Mouse (Mus musculus): Measurements from ENCODE around the gene Vtcn1. TPM values are rescaled to one million over a fixed set of nuclear protein-coding genes. Genes with fewer than 3 reads are reported as not detected.

The Vtcn1 gene
- polyA plus RNA-seq, 1 experiment from 2014 or later: 0.08 TPM

DNA sequence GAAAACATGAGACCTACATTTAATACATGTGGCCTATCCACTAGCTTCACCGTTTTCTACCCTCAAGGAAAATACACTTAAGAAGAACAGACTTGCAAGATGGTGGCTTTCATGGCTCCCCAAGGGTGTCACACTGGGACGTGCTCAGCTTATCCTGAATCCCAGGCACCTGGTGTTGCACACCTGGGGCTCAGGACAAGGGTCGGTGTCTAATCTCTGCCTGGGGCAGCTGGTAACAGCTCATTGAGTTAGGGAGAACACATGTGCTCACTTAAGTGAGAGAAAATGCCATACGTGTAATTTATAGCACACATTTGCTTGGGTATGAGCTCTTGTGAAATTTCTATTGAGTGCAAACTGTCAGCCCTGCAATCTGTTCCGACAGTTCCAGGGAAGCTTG, 19.1 kb downstream of the Vtcn1 start:
- no peaks in the 10 kb centered on the region for H3K27me3 ChIP-seq (replicated peaks; ENCODE audit: control insufficient read depth, insufficient read depth, low read length)
- no peaks in the 10 kb centered on the region for H3K9me3 ChIP-seq (ENCODE audit: control insufficient read depth)
- H3K36me3 ChIP-seq (ENCODE audit: control insufficient read depth, insufficient read depth): no peaks in the 10 kb centered on the region
- H3K4me1 ChIP-seq (replicated peaks; ENCODE audit: control insufficient read depth, insufficient read depth, low read length): no peaks in the 10 kb centered on the region
- no peak for TF ChIP-seq CTCF (IDR thresholded peaks at IDR 0.05; ENCODE audit: low read depth)
- H3K4me2 ChIP-seq (replicated peaks; ENCODE audit: low read depth): no peak overlapping the region
- ATAC-seq: peak; percentile 78
- no peak overlapping the region for H3K9ac ChIP-seq (ENCODE audit: low read depth, low read length)
- no peak overlapping the region for H3K4me3 ChIP-seq (ENCODE audit: low read depth, low read length)
- no peak overlapping the region for H3K27ac ChIP-seq (ENCODE audit: low read depth, low read length)
- 47% methylated on average over 5 of the region's 5 CpGs for WGBS

DNA sequence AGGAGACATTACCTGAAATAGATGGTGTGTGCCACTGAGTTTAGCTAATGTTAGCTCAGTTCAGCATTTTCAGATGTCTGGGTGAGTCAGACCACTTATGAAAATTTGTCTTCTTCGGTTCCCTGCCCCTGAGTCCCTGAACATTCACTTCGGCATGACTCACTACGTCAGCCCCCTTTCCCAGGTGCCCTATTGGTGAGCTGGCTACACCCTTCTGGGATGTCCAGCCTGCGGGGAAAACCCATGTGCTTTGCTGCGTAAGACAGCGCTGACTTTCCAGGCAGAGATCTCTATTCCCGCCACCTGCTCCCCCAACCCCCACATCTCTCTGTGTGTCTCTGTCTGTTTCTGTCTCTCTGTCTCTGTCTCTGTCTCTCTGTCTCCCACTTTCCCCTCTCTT, 23.1 kb downstream of the Vtcn1 start:
- Histone ChIP-seq H3K4me1 (replicated peaks; ENCODE audit: control insufficient read depth, insufficient read depth, low read length) (no peaks in the 10 kb centered on the region), H3K4me3 (ENCODE audit: low read depth, low read length) (no peak overlapping the region), H3K9me3 (ENCODE audit: control insufficient read depth) (no peaks in the 10 kb centered on the region), H3K4me2 (replicated peaks; ENCODE audit: low read depth) (no peak overlapping the region), H3K9ac (ENCODE audit: low read depth, low read length) (no peak overlapping the region), H3K27me3 (replicated peaks; ENCODE audit: control insufficient read depth, insufficient read depth, low read length) (no peaks in the 10 kb centered on the region), H3K36me3 (ENCODE audit: control insufficient read depth, insufficient read depth) (no peaks in the 10 kb centered on the region), H3K27ac (ENCODE audit: low read depth, low read length) (no peak overlapping the region)
- ATAC-seq: no peak
- WGBS: 90% methylated on average over 7 of the region's 7 CpGs
- no peak for TF ChIP-seq CTCF (IDR thresholded peaks at IDR 0.05; ENCODE audit: low read depth)

DNA sequence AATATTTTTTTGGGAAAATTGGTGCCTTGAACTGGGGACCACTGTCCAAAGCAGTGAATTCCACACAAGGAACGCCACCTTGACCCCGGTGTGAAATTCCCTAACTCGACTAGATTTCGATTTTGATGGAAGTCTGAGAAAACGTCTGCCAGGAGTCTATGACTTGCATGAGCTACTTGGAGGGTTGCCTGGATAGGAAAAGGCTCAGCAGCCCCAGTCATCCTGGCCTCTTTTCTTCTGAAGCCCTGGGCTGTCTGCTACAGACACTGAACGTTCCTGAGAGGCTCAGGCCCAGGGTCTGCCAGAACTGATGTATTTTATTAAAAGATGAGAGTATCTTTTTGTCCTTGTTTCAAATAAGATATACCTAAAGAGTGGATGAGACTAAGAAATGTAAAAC, 25.2 kb downstream of the Vtcn1 start:
- Histone ChIP-seq H3K9ac (ENCODE audit: low read depth, low read length) (no peak overlapping the region), H3K4me1 (replicated peaks; ENCODE audit: control insufficient read depth, insufficient read depth, low read length) (no peaks in the 10 kb centered on the region), H3K27me3 (replicated peaks; ENCODE audit: control insufficient read depth, insufficient read depth, low read length) (no peaks in the 10 kb centered on the region), H3K27ac (ENCODE audit: low read depth, low read length) (no peak overlapping the region), H3K36me3 (ENCODE audit: control insufficient read depth, insufficient read depth) (no peaks in the 10 kb centered on the region), H3K9me3 (ENCODE audit: control insufficient read depth) (no peaks in the 10 kb centered on the region), H3K4me3 (ENCODE audit: low read depth, low read length) (no peak overlapping the region), H3K4me2 (replicated peaks; ENCODE audit: low read depth) (no peak overlapping the region)
- TF ChIP-seq CTCF (IDR thresholded peaks at IDR 0.05; ENCODE audit: low read depth): no peak
- ATAC-seq: no peak
- WGBS: 78% methylated on average over 6 of the region's 6 CpGs

DNA sequence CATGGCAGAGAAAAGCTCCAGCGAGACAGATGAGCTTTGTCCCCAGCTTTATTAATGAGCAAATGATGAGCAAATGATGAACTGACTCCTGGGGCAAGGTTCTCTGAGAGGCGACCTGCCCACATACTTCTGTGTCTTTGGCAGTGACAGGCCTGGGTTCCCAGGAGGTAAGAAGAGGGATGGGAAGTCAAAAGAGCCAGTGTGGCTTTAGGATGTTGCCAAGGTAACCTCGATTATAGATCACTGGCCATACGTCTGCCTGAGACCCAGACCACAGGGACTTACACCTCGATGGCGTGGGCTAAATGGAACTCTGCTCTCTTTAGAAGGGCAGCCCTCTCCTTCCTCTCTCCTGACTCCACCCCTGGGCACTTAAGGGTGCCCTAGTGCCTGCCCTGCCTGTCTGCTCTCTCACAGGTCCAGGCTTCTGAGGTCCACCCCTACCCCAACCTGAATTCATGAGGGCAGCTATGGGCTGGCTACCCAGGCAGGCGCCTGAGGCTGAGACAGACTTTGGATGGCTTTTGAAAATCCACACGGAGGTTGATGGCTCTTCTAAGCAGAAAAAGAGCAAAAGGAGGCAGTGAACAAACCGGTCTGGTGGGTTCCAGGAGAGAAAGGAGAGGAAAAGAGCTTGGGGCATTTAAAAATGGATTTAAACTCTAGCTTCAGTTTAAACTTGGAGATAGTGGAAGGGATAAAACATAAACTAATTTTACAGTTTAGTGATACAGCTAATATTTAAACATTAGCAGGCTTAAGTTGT, 31.0 kb downstream of the Vtcn1 start:
- no peak overlapping the region for H3K9ac ChIP-seq (ENCODE audit: low read depth, low read length)
- H3K4me3 ChIP-seq (ENCODE audit: low read depth, low read length): no peak overlapping the region
- 48% methylated on average over 9 of the region's 9 CpGs for WGBS

DNA sequence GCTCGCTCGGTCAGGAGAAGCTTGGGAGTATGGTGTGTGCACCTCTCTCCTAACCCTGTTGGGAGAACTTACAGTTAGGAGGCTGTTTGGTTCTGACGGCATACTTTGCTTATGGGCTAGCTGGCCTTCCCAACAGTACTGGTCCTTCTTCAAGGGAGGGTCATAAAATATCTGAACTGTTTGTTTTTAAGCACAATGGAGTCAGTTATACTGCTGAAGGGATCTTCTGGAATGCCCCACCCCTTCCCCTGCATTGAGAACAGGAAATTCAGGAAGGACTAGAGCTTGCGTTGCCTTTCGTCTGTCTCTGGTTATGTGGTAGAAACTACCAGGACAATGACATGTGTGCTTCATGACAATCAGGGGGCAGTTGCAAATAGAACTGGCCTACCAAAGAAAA, 31.9 kb downstream of the Vtcn1 start:
- no peaks in the 10 kb centered on the region for H3K9me3 ChIP-seq (ENCODE audit: control insufficient read depth)
- 35% methylated on average over 5 of the region's 5 CpGs for WGBS
- peak; percentile 33; the same call in 1 of the 2 replicates for ATAC-seq
- H3K4me2 ChIP-seq (replicated peaks; ENCODE audit: low read depth): no peak overlapping the region
- no peak for TF ChIP-seq CTCF (IDR thresholded peaks at IDR 0.05; ENCODE audit: low read depth)
- H3K4me1 ChIP-seq (replicated peaks; ENCODE audit: control insufficient read depth, insufficient read depth, low read length): no peaks in the 10 kb centered on the region
- no peaks in the 10 kb centered on the region for H3K27me3 ChIP-seq (replicated peaks; ENCODE audit: control insufficient read depth, insufficient read depth, low read length)
- no peaks in the 10 kb centered on the region for H3K36me3 ChIP-seq (ENCODE audit: control insufficient read depth, insufficient read depth)
- no peak overlapping the region for H3K9ac ChIP-seq (ENCODE audit: low read depth, low read length)
- H3K27ac ChIP-seq (ENCODE audit: low read depth, low read length): no peak overlapping the region
- no peak overlapping the region for H3K4me3 ChIP-seq (ENCODE audit: low read depth, low read length)

More for the DNA sequence above, 31.0 kb downstream of the Vtcn1 start:
- Histone ChIP-seq H3K4me2 (replicated peaks; ENCODE audit: low read depth) (no peak overlapping the region), H3K27ac (ENCODE audit: low read depth, low read length) (no peak overlapping the region), H3K36me3 (ENCODE audit: control insufficient read depth, insufficient read depth) (no peaks in the 10 kb centered on the region), H3K9me3 (ENCODE audit: control insufficient read depth) (no peaks in the 10 kb centered on the region), H3K27me3 (replicated peaks; ENCODE audit: control insufficient read depth, insufficient read depth, low read length) (no peaks in the 10 kb centered on the region), H3K4me1 (replicated peaks; ENCODE audit: control insufficient read depth, insufficient read depth, low read length) (no peaks in the 10 kb centered on the region)
- no peak for ATAC-seq
- no peak for TF ChIP-seq CTCF (IDR thresholded peaks at IDR 0.05; ENCODE audit: low read depth)

DNA sequence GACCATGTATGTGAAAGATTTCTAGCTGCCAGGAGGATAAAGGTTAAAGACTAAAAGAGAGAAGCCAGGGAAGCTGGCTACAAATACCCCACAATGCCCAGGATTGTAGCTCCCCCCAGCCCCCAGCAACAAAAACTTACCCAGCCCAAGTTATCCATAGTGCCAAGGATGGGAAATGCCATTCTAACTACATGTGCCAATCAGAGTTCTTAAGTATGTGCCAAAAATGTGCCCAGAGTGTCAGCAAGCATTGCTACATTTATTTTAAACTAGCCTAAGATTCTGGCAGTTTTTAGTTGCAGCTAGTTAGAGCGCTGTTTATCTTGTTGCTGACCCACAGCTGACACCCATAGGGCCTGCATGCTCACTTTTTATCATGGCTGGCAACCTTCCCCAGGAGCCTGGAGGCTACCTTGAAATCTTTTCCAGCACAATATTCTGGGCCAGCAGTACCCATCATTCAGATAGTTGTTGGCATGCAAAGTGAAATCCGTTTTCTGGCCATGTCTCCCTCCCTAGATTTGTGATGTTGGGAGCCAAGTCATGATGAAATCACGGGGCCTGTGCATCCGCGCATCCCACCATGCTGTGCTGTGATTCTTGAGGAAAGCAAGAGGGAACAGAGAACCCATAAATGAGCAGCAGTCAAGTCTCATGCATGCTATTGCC, 33.2 kb downstream of the Vtcn1 start:
- whole genome bisulfite sequencing: 91% methylated on average over 5 of the region's 5 CpGs
- no peak for ATAC-seq
- Histone ChIP-seq H3K4me2 (replicated peaks; ENCODE audit: low read depth) (no peak overlapping the region), H3K9me3 (ENCODE audit: control insufficient read depth) (no peaks in the 10 kb centered on the region), H3K9ac (ENCODE audit: low read depth, low read length) (no peak overlapping the region), H3K27me3 (replicated peaks; ENCODE audit: control insufficient read depth, insufficient read depth, low read length) (no peaks in the 10 kb centered on the region), H3K27ac (ENCODE audit: low read depth, low read length) (no peak overlapping the region), H3K36me3 (ENCODE audit: control insufficient read depth, insufficient read depth) (no peaks in the 10 kb centered on the region), H3K4me1 (replicated peaks; ENCODE audit: control insufficient read depth, insufficient read depth, low read length) (no peaks in the 10 kb centered on the region), H3K4me3 (ENCODE audit: low read depth, low read length) (no peak overlapping the region)
- no peak for TF ChIP-seq CTCF (IDR thresholded peaks at IDR 0.05; ENCODE audit: low read depth)
